Mouse (Mus musculus): ENCODE data around the gene Marc1.

Gene Marc1

DNA sequence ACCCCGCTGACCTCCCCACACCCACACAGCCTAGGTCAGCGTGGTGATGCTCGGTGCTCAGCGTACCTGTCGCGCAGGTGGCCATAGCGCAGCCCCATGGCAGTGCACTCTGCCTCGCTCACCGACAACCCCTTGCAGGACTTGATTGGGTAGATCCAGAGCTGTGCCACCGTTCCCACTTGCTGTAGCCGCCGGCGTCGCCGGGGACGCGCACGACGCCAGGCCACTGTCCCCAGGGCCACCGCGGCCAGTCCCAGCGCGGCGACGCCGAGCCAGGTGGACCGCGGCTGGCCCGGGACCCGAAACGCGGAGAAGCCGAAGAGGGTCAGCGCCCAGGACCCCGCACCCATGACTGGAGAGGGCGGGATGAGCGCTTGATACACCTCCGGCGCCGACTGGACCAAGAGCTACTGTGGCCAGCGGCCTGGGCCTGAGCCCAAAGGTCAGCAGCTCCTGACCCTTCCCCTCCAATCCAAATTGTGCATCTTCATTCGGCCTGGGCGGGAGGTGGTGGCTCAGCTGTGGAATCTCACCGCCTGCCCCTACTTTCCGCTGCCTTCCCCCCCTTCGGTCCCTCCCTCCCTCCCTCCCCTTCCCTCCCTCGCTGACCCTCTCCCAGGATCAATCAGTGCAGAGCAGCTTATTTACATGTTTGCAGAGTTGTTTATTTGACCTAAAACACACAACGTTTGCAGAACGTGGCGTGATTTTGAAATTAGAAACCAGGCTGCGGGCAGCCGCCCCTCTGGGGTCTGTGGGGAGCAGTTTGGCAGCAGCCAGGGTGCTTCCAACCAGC, at the start of gene Marc1:
Gene Marc1 (minus strand): TSS at position 534 of the 796 bp plus-strand sequence.
- DNase-seq (ENCODE audit: low spot score) = peak; percentile 31

GRCm38 (mm10) chr1:184860276-184860675, 49.2 kb upstream of the Marc1 start:
- no peak for DNase-seq (ENCODE audit: low spot score)

- DNase-seq (ENCODE audit: low spot score) = no peak
These were observed 47.1 kb upstream of the Marc1 start for GRCm38 (mm10) chr1:184858253-184858652.

DNA sequence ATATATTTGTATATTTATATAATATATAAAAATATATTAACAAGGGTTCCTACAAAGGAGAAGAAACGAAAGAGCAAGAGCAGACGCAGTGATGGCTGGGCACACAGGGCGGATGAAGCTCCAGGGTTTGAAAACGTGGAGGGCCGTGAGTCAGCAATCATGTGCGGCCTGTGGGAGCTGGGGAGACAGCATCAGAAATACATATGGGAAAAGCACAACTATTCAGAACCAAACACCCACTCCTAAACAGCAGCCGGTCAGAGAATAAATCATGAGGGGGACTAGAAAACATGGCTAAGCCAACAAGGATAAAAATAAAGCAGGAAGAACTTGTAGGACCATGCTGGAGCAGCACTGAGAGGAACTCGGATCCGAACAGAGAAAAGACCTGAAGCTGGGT, 46.1 kb upstream of the Marc1 start:
- no peak for DNase-seq (ENCODE audit: low spot score)

GRCm38 (mm10) chr1:184853922-184854321, 42.8 kb upstream of the Marc1 start:
- no peak for DNase-seq (ENCODE audit: low spot score)

GRCm38 (mm10) chr1:184853339-184853738, 42.2 kb upstream of the Marc1 start:
- peak; percentile 76 for DNase-seq (ENCODE audit: low spot score)

GRCm38 (mm10) chr1:184851741-184852618, 40.9 kb upstream of the Marc1 start:
- DNase-seq (ENCODE audit: low spot score) = peak; percentile 71

DNA sequence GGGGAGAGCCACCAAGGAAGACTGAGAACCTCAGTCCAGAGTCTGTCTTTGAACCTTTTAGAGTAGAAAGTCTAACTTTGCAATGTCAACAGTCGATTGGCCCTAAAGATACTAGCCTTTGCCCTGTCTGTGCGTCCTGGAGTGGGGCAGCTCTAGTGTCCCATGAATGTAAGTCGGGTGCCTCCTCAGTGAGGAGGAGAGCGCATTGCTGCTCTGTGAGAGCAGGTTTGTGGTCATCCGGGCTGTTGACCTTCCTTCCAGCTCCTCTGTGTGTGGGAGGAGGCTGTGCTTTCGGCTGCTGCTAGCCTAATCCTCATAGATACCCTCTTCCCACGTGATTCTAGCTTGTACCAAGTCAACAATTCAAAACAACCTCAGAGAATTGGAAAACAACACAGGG, 40.1 kb upstream of the Marc1 start:
- DNase-seq (ENCODE audit: low spot score) = peak; percentile 59

GRCm38 (mm10) chr1:184846973-184847372, 35.9 kb upstream of the Marc1 start:
- no peak for DNase-seq (ENCODE audit: low spot score)

DNA sequence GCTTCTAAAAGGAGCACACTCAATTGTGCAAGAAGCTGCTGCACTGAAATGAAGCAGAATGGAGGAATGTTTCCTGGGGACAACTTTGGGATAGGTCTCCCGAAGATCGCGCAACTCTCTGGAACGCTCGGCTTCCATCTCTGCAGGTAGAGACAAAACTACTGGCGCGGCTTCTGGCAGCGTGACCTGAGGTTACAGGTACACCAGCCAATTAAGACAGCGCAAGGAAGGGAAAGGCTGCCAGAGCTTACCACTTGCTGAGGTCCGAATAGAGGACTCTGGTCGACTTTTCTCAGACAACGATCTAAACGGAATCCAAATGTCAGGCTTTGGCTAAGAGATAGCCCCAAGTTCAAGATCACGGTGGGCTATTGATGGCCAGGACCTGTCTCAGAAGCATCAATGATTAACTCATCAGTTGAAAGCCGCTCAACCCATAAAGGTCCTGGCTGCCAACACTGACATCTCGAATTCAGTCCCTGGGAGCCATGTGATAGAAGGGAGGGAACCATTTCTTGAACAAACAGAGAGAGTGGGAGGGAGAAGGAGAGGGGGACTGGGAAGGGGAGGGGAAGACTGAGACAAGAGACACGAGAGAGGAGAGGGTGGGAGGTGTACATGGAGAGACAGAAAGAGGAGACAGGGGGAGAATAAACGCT, 35.1 kb upstream of the Marc1 start, which contains the start of gene Marc2:
Gene Marc2 (minus strand): TSS at position 360 of the 659 bp plus-strand sequence.
- DNase-seq (ENCODE audit: low spot score) = no peak

- DNase-seq (ENCODE audit: low spot score) = peak; percentile 92
These were observed 34.3 kb upstream of the Marc1 start for GRCm38 (mm10) chr1:184845111-184846071.

- peak; percentile 47 for DNase-seq (ENCODE audit: low spot score)
These were observed 33.4 kb upstream of the Marc1 start for GRCm38 (mm10) chr1:184844326-184845066.

GRCm38 (mm10) chr1:184837649-184838048, 26.5 kb upstream of the Marc1 start:
- no peak for DNase-seq (ENCODE audit: low spot score)

GRCm38 (mm10) chr1:184836350-184836749, 25.2 kb upstream of the Marc1 start:
- no peak for DNase-seq (ENCODE audit: low spot score)

DNA sequence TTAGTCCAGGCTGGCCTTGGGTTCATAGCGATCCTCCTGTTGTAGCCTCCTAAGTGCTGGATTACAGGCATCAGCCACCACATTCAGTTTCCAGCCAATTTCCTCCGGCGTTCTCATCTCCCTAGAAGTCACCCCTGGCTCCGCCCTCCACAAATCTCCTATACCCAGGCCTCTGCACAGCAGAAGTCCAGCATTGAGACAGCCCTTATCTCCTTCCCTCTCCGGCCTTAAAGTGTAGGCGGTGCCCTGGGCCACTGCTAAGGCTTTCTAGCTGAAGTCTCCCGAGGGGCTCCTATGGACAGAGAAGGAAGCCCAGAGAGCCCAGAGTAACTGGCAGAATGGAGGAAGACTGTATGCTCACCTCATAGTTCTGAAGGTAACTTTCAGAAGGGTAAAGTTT, 22.4 kb upstream of the Marc1 start:
- DNase-seq (ENCODE audit: low spot score) = no peak

DNA sequence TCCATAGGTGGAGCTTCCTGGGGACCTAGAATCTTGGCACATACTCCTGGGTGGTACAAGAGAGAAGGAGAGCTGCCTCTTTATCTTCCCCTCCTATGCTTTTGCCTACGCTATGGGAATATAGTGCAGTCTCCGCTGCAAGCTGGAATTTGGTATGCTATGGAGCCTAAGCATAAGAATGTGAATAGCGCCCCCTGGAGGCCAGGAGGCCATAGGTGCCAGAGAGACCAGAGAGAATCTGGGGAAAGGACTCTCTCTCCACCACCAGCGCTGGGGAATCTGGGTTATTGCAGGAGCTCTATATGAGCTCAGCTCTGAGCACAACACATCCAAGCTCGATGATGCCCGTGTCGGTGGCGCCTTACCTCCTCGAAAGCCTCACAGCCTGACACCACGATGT, 21.1 kb upstream of the Marc1 start:
- DNase-seq (ENCODE audit: low spot score) = no peak

- DNase-seq (ENCODE audit: low spot score) = no peak
These were observed 18.8 kb upstream of the Marc1 start for GRCm38 (mm10) chr1:184829897-184830296.

DNA sequence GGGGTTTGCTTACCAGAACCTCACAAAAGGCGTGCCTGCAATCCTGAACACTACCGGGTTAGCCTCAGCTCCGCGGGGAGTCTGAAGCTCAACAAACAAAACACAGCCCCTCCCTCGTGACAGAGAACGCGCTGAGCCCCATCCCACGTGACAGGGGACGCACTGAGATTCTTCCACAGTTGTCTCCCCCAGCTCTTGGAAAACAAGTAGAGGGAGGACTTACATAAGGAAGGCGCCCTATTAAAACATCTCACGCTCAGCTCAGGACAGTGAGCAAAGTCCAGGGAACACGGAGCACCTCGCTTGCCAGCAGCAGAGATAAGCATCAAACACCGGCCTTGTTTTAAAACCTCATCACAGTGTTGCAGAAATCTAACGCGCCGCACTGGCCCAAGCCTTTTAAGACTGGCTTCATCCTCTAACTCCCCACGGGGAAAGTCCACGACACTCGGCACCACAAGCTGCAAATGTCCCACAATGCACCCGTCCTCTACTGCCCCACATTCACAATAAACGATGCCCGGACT, 16.1 kb upstream of the Marc1 start:
- DNase-seq (ENCODE audit: low spot score) = no peak

DNA sequence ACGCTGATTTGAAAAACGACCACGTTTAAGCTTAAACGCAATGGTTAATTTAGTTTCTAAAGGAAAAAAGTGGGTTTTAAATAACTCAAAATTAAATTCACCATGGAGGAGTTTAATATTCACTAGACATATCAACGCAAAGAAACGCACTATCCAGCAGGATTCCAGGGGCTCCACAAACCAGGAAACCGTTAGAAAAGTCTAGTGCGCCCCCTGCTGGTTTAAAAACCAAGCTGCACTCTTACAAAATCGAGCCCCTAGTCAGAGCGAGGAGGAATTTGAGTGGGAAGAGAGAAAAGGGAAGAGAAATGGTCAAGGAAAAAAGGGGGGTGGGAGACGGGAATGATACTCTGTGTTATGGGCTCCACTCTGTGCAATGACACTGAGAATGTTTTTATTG, 14.0 kb upstream of the Marc1 start:
- no peak for DNase-seq (ENCODE audit: low spot score)

DNA sequence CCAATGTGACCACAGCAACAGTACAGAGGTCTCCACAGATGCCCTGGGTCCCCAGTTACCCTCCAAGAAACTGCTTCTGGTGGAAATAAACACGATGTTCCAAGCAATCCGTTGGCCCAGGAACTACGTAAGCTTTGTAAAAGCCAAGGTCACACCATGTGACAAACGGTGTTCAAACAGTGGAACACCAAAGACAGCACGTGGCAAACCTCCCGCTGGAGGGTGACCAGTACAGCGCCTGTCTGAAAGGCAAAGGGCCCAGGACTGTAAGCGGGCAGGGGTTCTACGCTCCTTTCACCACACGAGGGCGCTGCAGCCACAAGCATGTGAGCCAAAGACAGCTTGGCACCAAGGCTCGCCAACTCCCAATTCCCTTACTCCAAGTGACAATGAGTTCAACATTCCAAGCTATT, 13.3 kb upstream of the Marc1 start:
- peak; percentile 91 for DNase-seq (ENCODE audit: low spot score)

All from ovary, postnatal 36 days (tissue).